Mouse (Mus musculus) CH12.LX (cell line): Measurements from ENCODE around the gene Serp2. TPM values are rescaled to one million over a fixed set of nuclear protein-coding genes. Genes with fewer than 3 reads are reported as not detected.
A peak's percentile ranks its signal among the peaks of the same experiment; 100 is the strongest.

Source experiments
- DNase-seq: peaks from one replicate; pipeline ENCODE4 v3.0.0-alpha.2; 2013; ENCODE audit errors: extremely low read depth
- H3K27ac ChIP-seq: 2 replicates; pipeline ENCODE4 v1.5.1; 2012; ENCODE audit warnings: low read depth, mild to moderate bottlenecking, control low read depth, moderate library complexity; ENCODE audit not compliant: insufficient read depth
- H3K27me3 ChIP-seq: replicated peaks from 2 replicates; pipeline ENCODE3; 2012; ENCODE audit warnings: inconsistent platforms
- H3K36me3 ChIP-seq, 2 experiments: replicated peaks in 1 of 2; 2 replicates each; pipeline versions ENCODE3 to v1.6.1; 2012; ENCODE audit warnings: inconsistent platforms in 1 of 2, low read length in 1 of 2, mild to moderate bottlenecking in 1 of 2, mixed read lengths in 1 of 2, moderate library complexity in 1 of 2; ENCODE audit not compliant: control insufficient read depth in 1 of 2, insufficient read depth in 1 of 2
- H3K4me1 ChIP-seq, 2 experiments: 2 replicates each; pipeline ENCODE4 v1.6.1; 2012; ENCODE audit warnings: inconsistent platforms in 1 of 2, moderate library complexity in 1 of 2; ENCODE audit not compliant: insufficient read depth in 2 of 2, control insufficient read depth in 1 of 2
- H3K4me2 ChIP-seq: 2 replicates; pipeline ENCODE4 v1.6.1; 2012; ENCODE audit warnings: low read depth, mild to moderate bottlenecking, control low read depth; ENCODE audit not compliant: poor library complexity, insufficient read depth, severe bottlenecking
- H3K4me3 ChIP-seq, 3 experiments: fragments of 150-350 bp in 1 of 3; sonication (generic) in 1 of 3; replicated peaks in 1 of 3; 2 replicates each; pipeline versions ENCODE3 to v1.5.1; 2011 to 2012; ENCODE audit warnings: low read depth in 2 of 3, low read length in 2 of 3, mild to moderate bottlenecking in 2 of 3, moderate library complexity in 2 of 3, control low read depth in 1 of 3, improper control_type of control experiment in 1 of 3, inconsistent platforms in 1 of 3, mixed read lengths in 1 of 3; ENCODE audit not compliant: poor library complexity in 1 of 3
- H3K79me2 ChIP-seq: replicated peaks from 2 replicates; pipeline ENCODE4 v1.6.1; 2012; ENCODE audit warnings: mild to moderate bottlenecking, moderate library complexity; ENCODE audit not compliant: control insufficient read depth, poor library complexity, insufficient read depth, severe bottlenecking; ENCODE audit errors: extremely low read depth
- H3K9ac ChIP-seq: 2 replicates; pipeline ENCODE4 v1.6.1; 2012; ENCODE audit warnings: low read depth, mild to moderate bottlenecking, control low read depth, moderate library complexity; ENCODE audit not compliant: insufficient read depth
- H3K9me3 ChIP-seq: replicated peaks from 2 replicates; pipeline ENCODE3; 2012; ENCODE audit warnings: low read length, inconsistent platforms, mixed read lengths
- CHD1 ChIP-seq: IDR thresholded peaks from 2 replicates; pipeline ENCODE4 v1.6.1; 2012; ENCODE audit warnings: low read depth, low read length, improper control_type of control experiment, inconsistent platforms
- CHD2 ChIP-seq: IDR thresholded peaks from 2 replicates; pipeline ENCODE4 v1.6.1; 2011; ENCODE audit warnings: low read length, improper control_type of control experiment
- ELF1 ChIP-seq: IDR thresholded peaks from 2 replicates; pipeline ENCODE4 v1.6.1; 2014; ENCODE audit warnings: low read depth, mild to moderate bottlenecking, inconsistent platforms, low read length, improper control_type of control experiment
- EP300 ChIP-seq: IDR thresholded peaks from 2 replicates; pipeline ENCODE4 v1.6.1; 2011; ENCODE audit warnings: low read length, improper control_type of control experiment
- ETS1 ChIP-seq: conservative IDR thresholded peaks from 2 replicates; pipeline ENCODE4 v1.6.1; 2012; ENCODE audit warnings: low read depth, mild to moderate bottlenecking, inconsistent platforms, low read length, improper control_type of control experiment, moderate library complexity
- IRF4 ChIP-seq: IDR thresholded peaks from 2 replicates; pipeline ENCODE4 v1.6.1; 2014; ENCODE audit warnings: low read depth, mild to moderate bottlenecking, inconsistent platforms, low read length, improper control_type of control experiment
- JUND ChIP-seq: conservative IDR thresholded peaks from 2 replicates; pipeline ENCODE4 v1.6.1; 2011; ENCODE audit warnings: low read depth, low read length, improper control_type of control experiment
- MAZ ChIP-seq: IDR thresholded peaks from 2 replicates; pipeline ENCODE4 v1.6.1; 2012; ENCODE audit warnings: low read depth, mild to moderate bottlenecking, inconsistent platforms, low read length, improper control_type of control experiment, moderate library complexity
- MEF2A ChIP-seq: IDR thresholded peaks from 2 replicates; pipeline ENCODE4 v1.6.1; 2014; ENCODE audit warnings: low read depth, mild to moderate bottlenecking, inconsistent platforms, low read length, improper control_type of control experiment, borderline replicate concordance
- NRF1 ChIP-seq: IDR thresholded peaks from 2 replicates; pipeline ENCODE4 v1.6.1; 2014; ENCODE audit warnings: low read depth, mild to moderate bottlenecking, inconsistent platforms, low read length, improper control_type of control experiment, moderate library complexity
- PAX5 ChIP-seq: IDR thresholded peaks from 2 replicates; pipeline ENCODE4 v1.6.1; 2012; ENCODE audit warnings: low read length, inconsistent platforms, mixed read lengths
- POLR2A ChIP-seq: IDR thresholded peaks from 2 replicates; pipeline ENCODE4 v1.6.1; 2011; ENCODE audit warnings: low read depth, mild to moderate bottlenecking, improper control_type of control experiment, low read length
- RAD21 ChIP-seq: IDR thresholded peaks from 2 replicates; pipeline ENCODE4 v1.6.1; 2011; ENCODE audit warnings: low read depth, mild to moderate bottlenecking, low read length, improper control_type of control experiment, moderate library complexity
- SMC3 ChIP-seq: IDR thresholded peaks from 2 replicates; pipeline ENCODE4 v1.6.1; 2011; ENCODE audit warnings: low read depth, low read length, improper control_type of control experiment
- TBP ChIP-seq: conservative IDR thresholded peaks from 2 replicates; pipeline ENCODE4 v1.6.1; 2011; ENCODE audit warnings: low read depth, low read length, improper control_type of control experiment
- USF1 ChIP-seq: IDR thresholded peaks from 2 replicates; pipeline ENCODE4 v1.6.1; 2014; ENCODE audit warnings: low read depth, mild to moderate bottlenecking, inconsistent platforms, low read length, improper control_type of control experiment
- USF2 ChIP-seq: conservative IDR thresholded peaks from 2 replicates; pipeline ENCODE4 v1.6.1; 2011; ENCODE audit warnings: low read depth, low read length, improper control_type of control experiment
- ZNF384 ChIP-seq: IDR thresholded peaks from 2 replicates; pipeline ENCODE4 v1.6.1; 2012; ENCODE audit warnings: low read depth, low read length, improper control_type of control experiment, inconsistent platforms
- dilution Hi-C: fragments of 300-500 bp; cut with MboI; formaldehyde crosslinking; loops from 2 replicates; pipeline ENCODE4 v1.14.3; 2020; ENCODE audit warnings: low sequenced_read_pairs; ENCODE audit not compliant: extremely low pct_unique_long_range_greater_than_20kb, extremely low pct_ligation_motif_present
- in situ Hi-C: fragments of 300-500 bp; cut with MboI; formaldehyde crosslinking; loops from 3 replicates; pipeline ENCODE4 v1.14.3; 2019; ENCODE audit warnings: low sequenced_read_pairs, low pct_ligation_motif_present, low pct_unique_long_range_greater_than_20kb, mixed read lengths
- polyA plus RNA-seq: library from polyadenylated mRNA; unstranded; fragments of >175 nt; gene quantifications from 2 replicates; pipeline ENCODE4 v1.2.1, GENCODE M21; 2012; ENCODE audit warnings: low read depth; ENCODE audit not compliant: insufficient read length
- total RNA-seq, 2 experiments: library from RNA; depleted of rRNA; stranded (reverse); fragments of 300-350 nt in 1 of 2; fragments of >200 nt in 1 of 2; gene quantifications; 2 replicates each; pipeline ENCODE4 v1.2.3; 2012 to 2014

Serp2 gene
- total and polyA plus RNA-seq, 3 experiments = not detected

- H3K27ac ChIP-seq = no peak overlapping the region
- no peaks in the 10 kb centered on the region for H3K27me3 ChIP-seq
- dilution Hi-C loops = no loop called here
- H3K4me3 ChIP-seq = no peak overlapping the region
- H3K4me2 ChIP-seq = peak overlapping the region; percentile 15; the same call in 1 of the 2 replicates
- no peaks in the 10 kb centered on the region for H3K79me2 ChIP-seq
- H3K9me3 ChIP-seq = no peaks in the 10 kb centered on the region
- peak; percentile 43 for DNase-seq
- in situ Hi-C loops = no loop called here
- H3K36me3 ChIP-seq = no peaks in the 10 kb centered on the region
- 0 out of 2 replicates have a peak, but pooled peaks have one; percentile 30 for TF ChIP-seq IRF4
- TF ChIP-seq JUND = no peak
- H3K9ac ChIP-seq = no peak overlapping the region
- H3K4me1 ChIP-seq = peaks cover 4 to 8% of the 10 kb centered on the region in 2 experiments; a peak in 2 of 4 replicates
Measured at GRCm38 (mm10) chr14:76520606-76521005, 36.1 kb downstream of the Serp2 start.

- H3K4me3 ChIP-seq = no peak overlapping the region
- no peaks in the 10 kb centered on the region for H3K36me3 ChIP-seq
- no peak for TF ChIP-seq CHD2
- TF ChIP-seq MAZ = no peak
- TF ChIP-seq ZNF384 = no peak
- TF ChIP-seq ELF1 = no peak
- no peak for TF ChIP-seq RAD21
- no peaks in the 10 kb centered on the region for H3K79me2 ChIP-seq
- no peaks in the 10 kb centered on the region for H3K9me3 ChIP-seq
- H3K4me2 ChIP-seq = no peak overlapping the region
- H3K27ac ChIP-seq = no peak overlapping the region
- peaks cover 4 to 8% of the 10 kb centered on the region in 2 experiments; a peak in 2 of 4 replicates for H3K4me1 ChIP-seq
- in situ Hi-C loops (no loop called here), dilution Hi-C loops (no loop called here)
- H3K9ac ChIP-seq = no peak overlapping the region
- no peak for DNase-seq
- H3K27me3 ChIP-seq = no peaks in the 10 kb centered on the region
Measured at GRCm38 (mm10) chr14:76518217-76518616, 38.5 kb downstream of the Serp2 start.

- H3K4me2 ChIP-seq = no peak overlapping the region
- no peak overlapping the region for H3K9ac ChIP-seq
- H3K4me1 ChIP-seq = peaks cover 2 to 5% of the 10 kb centered on the region in 2 experiments; a peak in 2 of 4 replicates
Measured at GRCm38 (mm10) chr14:76515620-76516019, 41.1 kb downstream of the Serp2 start.

More at GRCm38 (mm10) chr14:76515620-76516019, 41.1 kb downstream of the Serp2 start:
- no peak for DNase-seq
- Histone ChIP-seq H3K36me3 (no peaks in the 10 kb centered on the region), H3K4me3 (no peak overlapping the region), H3K9me3 (no peaks in the 10 kb centered on the region), H3K27me3 (no peaks in the 10 kb centered on the region), H3K79me2 (no peaks in the 10 kb centered on the region), H3K27ac (no peak overlapping the region)
- dilution Hi-C loops (no loop called here), in situ Hi-C loops (no loop called here)
- TF ChIP-seq USF1 (no peak), USF2 (no peak), SMC3 (no peak), POLR2A (no peak), NRF1 (no peak), CHD1 (no peak), CHD2 (no peak), JUND (no peak), TBP (no peak), ZNF384 (no peak), PAX5 (no peak), MEF2A (no peak), EP300 (no peak), ETS1 (no peak)
